Mouse (Mus musculus) kidney, adult 18-20 months (tissue): ENCODE data around the gene Lat2.

Experiments
- DNase-seq: peaks from one replicate; pipeline ENCODE4 v3.0.0; 2021

Gene Lat2

DNA sequence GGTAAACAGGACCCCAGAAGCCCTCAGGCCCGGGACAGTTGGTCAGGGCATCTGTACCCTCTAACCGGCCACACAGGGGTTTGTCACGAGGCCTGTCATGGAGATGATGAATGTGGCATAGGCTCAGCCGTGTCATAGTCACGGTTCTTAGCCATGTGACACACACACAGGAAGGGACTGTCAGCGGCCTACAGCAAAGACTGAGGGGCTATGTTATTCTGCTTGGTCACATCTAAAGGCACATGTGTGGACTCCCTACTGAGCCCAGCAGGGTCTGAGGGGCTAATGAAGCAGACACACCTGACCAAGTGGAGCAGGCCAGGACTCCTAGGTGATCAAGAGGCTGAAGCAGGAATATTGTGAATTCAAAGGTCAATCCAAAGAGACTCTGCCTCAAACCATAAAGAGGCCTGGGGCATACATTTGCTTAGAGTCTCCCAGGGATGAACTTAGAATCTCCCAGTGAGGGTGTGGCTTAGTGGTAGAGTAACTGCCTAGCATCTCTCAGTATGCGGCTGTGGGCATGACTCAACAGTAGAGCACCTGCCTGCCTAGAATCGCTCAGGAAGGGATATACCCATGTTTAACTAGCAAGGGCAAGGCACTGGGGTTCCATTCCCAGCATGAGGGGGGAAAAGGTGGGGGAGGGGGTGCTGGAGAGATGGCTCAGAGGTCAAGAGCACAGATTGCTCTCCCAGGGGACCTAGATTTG lies 2.9 kb downstream of the Lat2 start:
- DNase-seq, result no peak

DNA sequence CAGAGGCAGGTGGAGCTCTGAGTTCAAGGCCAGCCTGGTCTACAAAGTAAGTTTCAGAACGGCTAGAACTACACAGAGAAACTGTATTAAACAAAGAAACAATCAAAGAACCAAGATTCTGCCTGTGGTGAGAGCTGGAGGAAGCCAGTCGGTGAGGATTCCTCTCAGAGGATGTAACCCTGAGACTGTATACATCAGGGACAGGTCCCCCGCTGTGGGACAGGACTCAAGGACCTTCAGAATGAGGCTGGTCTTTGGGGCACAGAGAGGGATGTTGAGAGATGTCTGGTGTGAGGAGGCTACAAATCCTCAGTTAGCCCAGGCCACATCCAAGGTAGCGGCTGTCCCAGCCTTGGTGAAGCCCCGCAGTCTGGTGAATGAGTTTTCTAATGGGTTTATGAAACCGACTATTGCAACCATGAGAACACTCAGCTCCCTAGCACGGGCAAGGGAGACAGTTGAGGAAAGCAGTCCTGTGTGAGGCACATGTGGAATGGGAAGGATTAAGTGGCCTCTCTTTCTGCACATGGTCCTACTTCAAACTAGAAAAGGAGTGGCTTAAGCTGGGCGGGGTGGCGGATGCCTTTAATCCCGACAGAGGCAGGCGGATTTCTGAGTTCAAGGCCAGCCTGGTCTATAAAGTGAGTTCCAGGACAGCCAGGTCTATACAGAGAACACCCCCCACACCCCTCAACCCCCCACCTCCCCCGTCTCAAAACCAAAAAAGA lies 4.7 kb downstream of the Lat2 start:
- no peak for DNase-seq

DNA sequence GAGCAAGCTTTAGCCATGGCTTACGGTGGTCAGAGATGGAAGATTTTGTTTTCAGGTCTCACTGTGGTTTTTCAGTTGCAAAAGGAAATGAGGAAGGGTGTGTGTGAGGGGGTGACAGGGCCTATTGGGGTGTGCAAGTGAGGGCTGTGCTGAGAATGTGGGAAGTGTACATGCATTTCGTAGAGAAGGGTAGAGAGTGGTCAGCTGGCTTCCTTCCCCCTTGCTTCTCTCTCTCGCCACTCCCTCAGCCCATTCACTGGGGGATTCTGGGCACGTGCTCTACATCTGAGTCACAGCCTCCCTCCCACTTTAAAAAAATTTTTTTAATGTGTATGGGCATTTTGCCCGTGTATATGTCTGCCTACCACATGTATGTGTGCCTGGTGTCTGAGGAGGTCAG lies 7.7 kb downstream of the Lat2 start:
- DNase-seq, result no peak

DNA sequence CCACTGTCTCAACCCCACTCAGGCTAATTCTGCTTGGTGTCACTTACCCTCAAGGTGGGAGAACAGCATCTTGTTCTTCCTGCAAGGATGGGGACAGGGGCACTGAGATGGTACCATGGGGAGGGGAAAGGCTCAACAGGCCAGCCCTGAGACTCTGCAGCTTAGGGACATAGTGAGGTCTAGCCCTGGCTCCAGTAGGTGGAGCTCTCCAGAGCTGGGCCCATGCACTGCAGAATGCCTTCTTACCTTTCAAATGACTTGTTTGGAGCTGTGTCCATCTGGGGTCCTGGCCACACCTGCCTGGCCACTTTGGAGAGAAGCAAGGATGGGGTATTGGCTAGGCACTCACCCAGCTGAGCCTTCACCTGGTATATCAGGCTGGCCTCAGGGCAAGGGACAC lies 8.5 kb downstream of the Lat2 start:
- no peak for DNase-seq

DNA sequence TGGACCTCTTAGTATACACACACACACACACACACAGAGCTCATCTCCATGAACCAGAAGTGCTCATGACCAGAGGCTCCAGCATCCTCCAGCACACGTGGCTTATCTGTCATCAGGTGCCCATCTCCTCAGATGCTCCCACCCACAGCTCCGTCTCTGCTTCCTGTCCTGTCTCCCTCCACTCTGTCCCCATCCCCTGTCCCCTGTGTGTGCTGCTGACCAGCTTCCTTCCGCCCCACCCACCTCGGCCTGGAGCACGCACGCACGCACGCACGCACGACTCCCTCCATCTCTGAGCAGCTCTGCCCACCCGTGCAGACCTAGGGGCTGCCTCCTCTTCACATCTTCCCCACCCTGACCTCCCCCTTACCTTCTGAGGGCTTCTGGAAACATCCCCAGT lies 10.4 kb downstream of the Lat2 start:
- no peak for DNase-seq

DNA sequence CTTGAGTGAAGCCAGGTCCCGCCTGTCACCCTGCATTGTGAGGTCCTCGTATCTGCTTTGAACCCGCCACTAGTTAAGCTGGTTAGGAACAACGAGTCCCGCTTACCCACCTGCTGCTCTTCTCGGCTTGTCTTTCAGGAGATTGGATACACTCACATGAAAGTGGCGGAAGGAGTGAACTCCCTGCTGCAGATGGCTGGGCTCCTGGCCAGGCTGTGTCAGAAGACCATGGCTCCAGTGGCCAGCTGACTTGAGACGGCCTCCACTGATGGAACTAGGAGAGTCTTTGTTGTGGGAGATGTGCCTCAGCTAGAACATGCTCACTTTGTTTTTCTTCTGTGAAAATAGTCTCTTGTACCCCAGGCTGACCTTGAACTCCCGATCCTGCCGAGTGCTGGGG lies 17.1 kb downstream of the Lat2 start:
- DNase-seq, result no peak

DNA sequence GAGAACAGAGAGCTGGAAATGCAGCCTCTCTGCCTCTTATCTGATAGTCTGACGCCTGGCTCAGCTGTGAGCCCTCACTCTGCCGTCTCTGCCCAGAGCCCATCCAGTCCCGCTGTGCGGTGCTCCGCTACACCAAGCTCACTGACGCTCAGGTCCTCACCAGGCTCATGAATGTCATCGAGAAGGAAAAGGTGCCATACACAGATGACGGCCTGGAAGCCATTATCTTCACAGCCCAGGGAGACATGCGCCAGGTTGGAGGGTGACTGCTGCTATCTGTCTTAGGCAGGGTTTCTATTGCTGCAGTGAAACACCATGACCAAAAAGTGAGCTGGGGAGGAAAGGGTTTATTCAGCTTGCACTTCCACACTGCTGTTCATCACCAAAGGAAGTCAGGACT lies 21.7 kb downstream of the Lat2 start:
- DNase-seq, result no peak

DNA sequence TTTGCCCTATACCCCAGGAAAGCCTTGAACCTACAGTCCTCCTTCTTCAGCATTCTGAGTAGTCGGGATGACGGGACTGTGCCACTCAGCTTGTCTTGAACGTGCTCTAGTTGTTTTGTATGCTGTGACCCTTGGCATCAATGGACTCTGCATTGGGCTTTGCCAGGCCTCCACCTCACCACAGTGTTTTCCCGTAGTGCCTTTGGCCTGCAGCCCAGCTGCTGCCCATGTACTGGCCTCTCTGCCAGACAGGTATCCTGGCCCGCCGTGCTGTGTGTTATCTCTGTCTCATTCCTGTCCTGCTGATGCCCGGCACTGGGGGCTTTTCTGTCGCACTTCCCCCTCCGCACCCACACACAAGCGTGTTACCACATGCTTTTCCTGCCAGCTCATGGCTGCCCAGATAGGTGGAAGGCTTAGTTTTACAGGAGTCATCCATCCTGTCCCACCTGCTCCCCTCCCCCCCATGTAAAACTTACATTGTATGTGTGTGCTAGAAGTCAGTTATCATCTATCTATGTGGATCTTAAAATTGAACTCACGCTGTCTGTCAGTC lies 22.7 kb downstream of the Lat2 start:
- DNase-seq, result peak; percentile 31

DNA sequence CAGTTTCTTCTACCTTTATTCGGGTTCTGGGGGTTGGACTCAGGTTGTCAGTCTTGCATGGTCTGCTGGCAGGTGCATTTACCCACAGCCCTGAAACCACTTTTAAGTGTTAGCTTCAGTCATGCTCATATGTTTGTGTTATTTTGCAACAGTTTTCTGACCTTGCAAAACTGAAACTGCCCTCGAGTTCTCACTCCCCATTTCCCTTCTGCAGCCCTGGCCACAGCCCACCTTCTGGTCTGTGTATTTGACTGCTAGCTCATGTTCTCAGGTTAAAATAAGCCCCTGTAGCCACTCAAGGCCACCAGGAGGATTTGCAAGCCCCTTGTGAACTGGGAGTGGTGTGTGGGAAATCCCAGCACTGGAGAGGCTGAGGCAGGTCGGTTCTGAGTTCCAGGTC lies 24.9 kb downstream of the Lat2 start:
- DNase-seq, result no peak

DNA sequence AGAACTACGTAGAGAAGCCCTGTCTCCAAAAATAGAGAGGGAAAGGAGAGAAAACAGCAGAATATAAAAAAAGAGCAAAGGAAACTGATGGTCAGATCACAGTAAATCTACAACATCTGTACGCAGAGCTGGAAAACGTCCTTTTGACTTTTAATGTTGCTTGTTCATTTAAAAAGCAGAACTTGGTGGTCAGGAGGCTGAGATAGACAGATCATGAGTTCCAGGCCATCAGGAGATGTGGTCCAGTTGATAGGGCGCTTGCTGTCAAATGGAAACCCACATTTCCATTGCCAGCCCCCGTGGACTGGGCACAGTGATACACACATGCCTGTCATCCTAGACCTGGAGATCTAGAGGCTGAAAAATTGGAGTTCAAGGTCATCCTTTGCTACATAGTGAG lies 30.0 kb downstream of the Lat2 start:
- DNase-seq, result no peak

DNA sequence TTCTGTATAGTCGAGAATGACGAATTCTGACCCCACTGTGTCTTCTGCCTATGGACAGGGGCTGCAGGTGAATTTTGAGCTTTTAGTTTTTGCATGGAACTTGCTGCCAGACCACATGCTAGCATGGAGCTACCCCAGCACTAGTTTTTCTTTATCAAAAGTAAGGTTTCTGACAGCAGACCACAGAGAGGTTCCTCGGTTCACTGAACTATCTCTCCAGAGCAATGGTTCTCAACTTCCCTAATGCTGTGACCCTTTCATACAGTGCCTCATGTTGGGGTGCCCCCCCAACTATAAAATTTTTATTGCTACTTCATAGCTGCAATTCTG lies 31.0 kb downstream of the Lat2 start:
- no peak for DNase-seq

DNA sequence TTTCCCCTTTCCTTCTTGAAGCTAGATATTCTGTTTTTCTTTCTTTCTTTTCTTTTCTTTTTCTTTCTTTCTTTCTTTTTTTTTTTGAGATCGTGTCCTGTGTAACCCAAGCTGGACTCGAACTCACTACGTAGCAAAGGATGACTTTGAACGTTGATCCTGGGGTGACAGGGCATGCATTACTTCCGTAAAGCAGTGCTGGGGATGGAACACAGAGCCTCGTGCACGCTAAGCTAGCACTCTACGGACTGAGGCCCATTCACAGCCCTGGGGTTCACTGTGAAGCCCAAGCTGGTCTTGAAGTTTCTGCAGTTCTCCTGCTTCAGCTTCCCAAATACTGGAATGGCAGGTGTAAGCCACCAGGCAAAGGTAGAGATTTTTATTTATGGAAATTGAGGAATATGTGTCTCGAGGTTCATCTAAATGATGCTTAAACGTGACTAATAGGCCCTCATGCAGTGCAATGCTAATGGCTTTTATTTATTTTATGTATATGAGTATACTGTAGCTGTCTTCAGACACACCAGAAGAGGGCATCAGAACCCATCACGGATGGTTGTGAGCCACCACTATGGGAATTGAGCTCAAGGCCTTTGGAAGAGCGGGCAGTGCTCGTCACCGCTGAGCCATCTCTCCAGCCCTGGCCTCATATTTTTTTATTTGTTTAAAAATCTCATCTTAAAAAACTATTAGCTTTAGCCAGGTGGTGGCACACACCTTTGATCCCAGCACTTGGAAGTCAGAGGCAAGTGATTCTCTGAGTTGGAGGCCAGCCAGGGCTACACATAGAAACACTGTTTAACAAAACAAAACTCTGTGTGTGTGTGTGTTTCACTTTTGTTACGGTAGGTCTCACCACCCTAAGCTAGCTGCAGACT lies 31.6 kb downstream of the Lat2 start:
- no peak for DNase-seq

DNA sequence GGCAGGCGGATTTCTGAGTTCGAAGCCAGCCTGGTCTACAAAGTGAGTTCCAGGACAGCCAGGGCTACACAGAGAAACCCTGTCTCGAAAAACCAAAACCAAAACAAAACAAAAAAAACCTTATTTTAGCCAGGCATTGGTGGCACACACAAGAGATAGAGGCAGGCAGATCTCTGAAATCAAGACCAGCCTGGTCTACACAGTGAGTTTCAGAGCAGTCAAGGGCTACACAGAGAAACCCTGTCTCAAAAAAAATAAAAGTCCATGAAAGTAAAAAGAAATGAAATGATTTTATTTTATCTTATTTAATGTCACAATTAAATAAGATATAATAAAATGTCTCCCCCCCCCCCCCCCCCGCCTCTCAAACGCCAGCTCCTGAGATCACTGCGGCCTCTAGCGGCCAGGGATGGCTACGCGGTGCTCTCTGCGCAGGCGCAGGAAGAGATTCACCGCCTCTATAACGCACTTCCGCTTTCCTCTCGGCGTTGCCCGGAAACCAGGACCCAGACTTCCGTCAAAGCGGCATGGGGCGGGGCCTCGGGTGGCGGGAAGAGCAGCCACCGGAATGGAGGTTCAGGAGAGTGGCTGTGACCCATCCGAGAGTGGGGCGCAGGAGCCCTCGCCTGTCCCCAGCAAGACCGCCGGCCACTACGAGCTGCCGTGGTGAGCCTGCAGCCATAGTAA lies 32.5 kb downstream of the Lat2 start:
- peak; percentile 98 for DNase-seq

DNA sequence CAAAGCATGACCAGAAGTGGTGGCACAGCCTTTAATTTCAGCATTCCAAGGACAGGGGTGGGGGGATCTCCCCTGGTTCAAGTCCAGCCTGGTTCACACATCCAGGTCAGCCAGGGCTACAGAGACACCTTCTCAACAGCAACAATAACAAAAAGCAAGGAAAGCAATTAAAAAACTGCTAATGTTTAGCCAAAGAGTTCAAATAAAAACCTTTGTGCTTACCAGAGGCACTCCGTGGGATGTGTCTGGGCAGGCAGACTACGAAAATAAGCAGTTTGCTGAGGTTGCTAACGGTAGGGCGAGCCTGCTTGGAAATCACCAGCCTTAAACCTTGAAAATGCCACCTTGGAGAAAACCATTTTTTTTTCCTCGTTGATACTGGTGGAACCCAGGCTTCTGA lies 33.7 kb downstream of the Lat2 start, which contains the start of gene Rfc2:
Gene Rfc2 (plus strand): TSS at position 221 of the 400 bp plus-strand sequence.
- DNase-seq, result peak; percentile 35

DNA sequence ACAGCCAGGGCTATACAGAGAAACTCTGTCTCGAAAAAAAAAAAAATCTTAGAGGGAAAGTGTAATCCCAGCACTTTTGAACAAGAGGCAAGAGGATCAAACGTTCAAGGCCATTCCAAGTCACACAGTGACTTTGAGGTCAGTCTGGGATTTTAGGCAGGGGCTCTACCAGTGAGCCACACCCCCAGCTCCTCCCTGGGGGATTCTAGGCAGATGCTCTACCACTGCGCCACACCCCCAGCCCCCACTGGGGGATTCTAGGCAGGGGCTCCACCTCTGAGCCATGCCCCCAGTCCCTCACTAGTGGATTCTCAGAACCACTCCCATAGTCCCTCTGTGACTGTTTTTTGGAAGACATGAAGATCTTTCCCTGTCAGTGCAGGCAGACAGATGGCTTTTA lies 35.7 kb downstream of the Lat2 start:
- no peak for DNase-seq

DNA sequence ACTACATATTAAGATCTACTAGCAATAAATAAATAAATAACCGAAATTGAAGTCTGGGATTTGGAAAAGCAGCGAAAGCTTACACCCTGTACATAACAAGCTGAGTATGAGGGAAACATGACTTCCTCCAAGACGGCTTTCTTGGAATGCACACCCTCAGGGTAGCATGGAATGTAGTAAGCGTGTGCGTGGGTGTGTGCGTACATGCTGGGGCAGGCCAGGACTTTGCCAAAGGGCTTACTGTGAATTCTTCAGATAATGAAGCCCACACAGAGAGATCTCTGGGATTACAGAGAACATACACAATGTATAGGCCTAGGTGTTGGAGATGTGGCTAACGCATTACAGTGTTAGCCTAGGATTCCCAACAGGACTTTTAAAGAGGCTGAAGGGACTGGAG lies 37.3 kb downstream of the Lat2 start:
- no peak for DNase-seq

DNA sequence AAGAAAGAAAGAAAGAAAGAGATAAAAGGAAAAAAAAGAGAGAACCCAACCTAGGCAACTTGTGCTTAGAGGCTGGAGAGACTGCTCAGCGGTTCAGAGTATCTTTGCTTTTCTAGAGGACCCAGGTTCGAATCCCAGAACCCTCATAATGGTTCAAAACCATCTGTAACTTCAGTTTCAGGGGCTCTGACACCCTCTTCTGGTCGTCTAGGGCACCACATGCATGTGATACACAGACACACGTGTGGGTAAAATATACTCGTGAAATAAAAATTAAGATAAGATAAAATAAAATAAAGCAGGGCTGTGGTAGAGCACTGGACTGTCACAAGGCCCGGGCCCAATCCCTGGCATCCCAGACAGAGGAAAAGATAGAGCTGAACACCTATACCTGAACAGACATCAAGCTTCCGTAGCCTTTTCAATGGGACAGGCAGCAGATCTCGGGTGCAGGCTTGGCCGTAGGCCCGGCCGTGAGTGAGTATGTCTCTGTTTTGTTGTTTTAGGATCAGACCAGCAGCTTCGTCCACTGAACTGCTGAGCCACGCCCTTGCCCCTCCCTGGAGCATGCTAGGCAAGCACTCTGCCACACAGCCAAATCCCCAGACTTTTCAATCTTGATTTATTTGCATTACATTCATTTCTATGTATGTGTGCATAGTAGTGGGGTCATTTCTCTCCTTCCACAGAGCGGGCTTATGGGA lies 38.2 kb downstream of the Lat2 start:
- DNase-seq, result no peak

DNA sequence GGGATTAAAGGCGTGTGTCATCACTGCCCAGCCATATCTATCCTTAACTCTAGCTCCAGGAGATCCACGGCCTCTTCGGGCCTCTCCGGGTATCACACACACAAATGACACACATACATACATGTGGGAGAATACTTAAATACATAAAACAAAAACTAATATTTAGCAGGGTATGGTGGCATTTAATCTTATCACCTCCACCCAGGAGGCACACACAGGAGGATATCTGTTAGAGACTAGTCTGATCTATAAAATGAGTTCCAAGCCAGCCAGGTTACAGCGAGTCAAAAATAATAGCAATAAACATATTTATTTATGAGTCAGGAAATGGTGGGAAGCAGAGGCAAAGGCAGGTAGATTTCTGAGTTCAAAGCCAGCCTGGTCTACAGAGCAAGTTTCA lies 39.0 kb downstream of the Lat2 start:
- DNase-seq, result no peak

DNA sequence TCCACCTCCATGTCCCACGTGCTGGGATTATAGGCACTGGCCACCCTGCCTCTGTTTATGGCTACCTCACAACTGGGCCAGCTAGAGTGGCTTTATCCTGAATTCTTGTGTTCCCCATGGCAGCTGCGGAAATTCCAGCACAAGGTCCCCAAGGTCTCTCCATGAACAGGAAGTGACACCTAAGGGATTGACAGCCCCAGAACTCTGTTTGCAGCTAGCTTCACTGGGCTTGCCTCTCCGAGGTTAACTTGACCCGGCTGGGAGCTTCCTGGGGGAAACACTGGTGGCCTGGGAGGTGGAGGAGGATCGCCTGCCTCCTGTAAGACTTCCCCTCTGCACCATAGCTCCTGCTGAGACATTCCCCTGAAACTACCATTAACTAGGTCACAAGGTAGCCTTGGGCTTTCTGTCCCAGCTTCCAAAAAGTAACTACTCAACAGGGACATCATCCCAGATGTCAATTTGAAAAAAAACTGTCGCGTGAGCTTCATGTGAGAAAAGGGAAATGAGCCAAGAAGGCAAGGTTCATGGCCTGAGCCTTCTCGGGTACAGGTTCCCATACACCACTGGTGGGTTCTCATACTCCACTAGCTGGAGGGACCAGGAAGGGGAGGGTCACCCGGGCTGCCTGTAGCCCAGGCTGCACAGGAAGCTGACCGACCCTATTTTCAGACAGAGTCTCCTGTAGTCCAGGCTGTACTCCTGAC lies 42.2 kb downstream of the Lat2 start:
- peak; percentile 47 for DNase-seq

DNA sequence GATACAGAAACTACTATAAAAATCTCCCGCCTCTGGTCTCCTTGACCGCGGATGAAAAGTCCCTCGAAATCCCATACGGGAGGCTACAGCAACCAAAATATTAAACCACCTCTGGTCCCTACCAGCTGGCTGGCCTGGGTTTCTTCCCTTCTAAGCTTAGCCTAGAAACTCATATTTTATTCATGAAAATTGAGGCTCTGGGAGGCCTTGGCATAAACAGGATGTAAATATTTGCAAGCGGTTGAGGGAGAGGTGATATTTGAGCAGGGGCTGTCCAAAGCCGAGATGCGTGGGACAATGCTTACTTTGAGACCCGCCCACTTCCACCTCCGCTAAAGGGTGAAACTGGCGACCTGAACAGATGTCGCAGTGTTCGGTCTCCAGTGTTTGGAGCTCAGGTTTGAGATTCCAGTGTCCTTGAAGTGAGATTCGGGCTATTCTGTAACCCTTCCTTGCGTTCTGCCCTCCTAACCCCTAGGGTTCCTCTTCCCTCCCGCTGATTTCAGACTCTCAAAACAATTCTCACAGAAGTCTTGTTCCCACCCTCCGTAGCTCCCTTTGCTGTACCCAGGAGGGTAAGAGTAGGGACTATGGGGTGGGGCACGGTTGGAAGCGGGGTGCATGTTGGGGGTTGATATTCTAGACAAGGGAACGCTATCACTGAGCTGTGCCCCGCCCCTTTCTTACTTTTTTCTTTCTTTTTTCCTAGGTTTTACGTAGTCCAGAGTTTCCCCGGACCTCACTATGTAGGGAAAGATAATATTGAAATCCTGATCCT lies 42.9 kb downstream of the Lat2 start:
- peak; percentile 73 for DNase-seq
